Mouse (Mus musculus) granulocyte monocyte progenitor cell, adult 5-6 weeks (primary cell): ENCODE measurements around the gene Gm15517. TPM values are rescaled to one million over a fixed set of nuclear protein-coding genes. Genes with fewer than 3 reads are reported as not detected.
"Not testable (repeated sequence)": the region's sequence is repeated elsewhere in the genome, so short reads cannot be mapped to it uniquely, and the experiment has no call there.

Experiments
- ATAC-seq: replicated peaks from 2 replicates; pipeline ENCODE4 v1.8.0; 2016; ENCODE audit warnings: mild to moderate bottlenecking, moderate TSS enrichment, inconsistent platforms; ENCODE audit not compliant: poor library complexity, severe bottlenecking
- total RNA-seq, 2 experiments: library from RNA; stranded (forward) in 1 of 2; stranded (reverse) in 1 of 2; fragments of 200-712, 200-1000 nt in 1 of 2; fragments of >200 nt in 1 of 2; fragmentation: Nextera tagmentation in 1 of 2; gene quantifications; 2 replicates each; pipeline ENCODE4 v1.2.3; 2014 to 2017

Gm15517 gene
- total RNA-seq, 2 experiments from 2014 or later: not detected

- no peak for ATAC-seq
These were observed 6.9 kb downstream of the Gm15517 start for GRCm38 (mm10) chr7:44268117-44268516.

- peak; percentile 44 for ATAC-seq
These were observed 8.2 kb downstream of the Gm15517 start for GRCm38 (mm10) chr7:44269397-44269796.

GRCm38 (mm10) chr7:44271309-44271708 lies 10.1 kb downstream of the Gm15517 start:
- no peak for ATAC-seq

- ATAC-seq: peak; percentile 60
These were observed 11.3 kb downstream of the Gm15517 start for GRCm38 (mm10) chr7:44272546-44272945.

GRCm38 (mm10) chr7:44273446-44273845 lies 12.2 kb downstream of the Gm15517 start:
- ATAC-seq: no peak

GRCm38 (mm10) chr7:44274096-44274495 lies 12.8 kb downstream of the Gm15517 start:
- ATAC-seq: no peak

- no peak for ATAC-seq
These were observed 14.3 kb downstream of the Gm15517 start for GRCm38 (mm10) chr7:44275546-44275945.

GRCm38 (mm10) chr7:44276461-44277249 lies 15.4 kb downstream of the Gm15517 start:
- ATAC-seq: no peak

- ATAC-seq: peak; percentile 36; the same call in 1 of the 2 replicates
These were observed 16.0 kb downstream of the Gm15517 start for GRCm38 (mm10) chr7:44277250-44277622.

GRCm38 (mm10) chr7:44280959-44281358 lies 19.7 kb downstream of the Gm15517 start:
- ATAC-seq: peak; percentile 90

GRCm38 (mm10) chr7:44281586-44281985 lies 20.3 kb downstream of the Gm15517 start:
- ATAC-seq: no peak

GRCm38 (mm10) chr7:44287760-44288159 lies 26.5 kb downstream of the Gm15517 start:
- ATAC-seq: no peak

- no peak for ATAC-seq
These were observed 29.7 kb downstream of the Gm15517 start for GRCm38 (mm10) chr7:44290986-44291385.

- no peak for ATAC-seq
These were observed 30.2 kb downstream of the Gm15517 start for GRCm38 (mm10) chr7:44291418-44291817.

GRCm38 (mm10) chr7:44297501-44297900 lies 36.3 kb downstream of the Gm15517 start:
- not testable (repeated sequence) for ATAC-seq

GRCm38 (mm10) chr7:44303346-44304340 lies 42.4 kb downstream of the Gm15517 start:
- ATAC-seq: no peak

- peak; percentile 9; the same call in 1 of the 2 replicates for ATAC-seq
These were observed 43.2 kb downstream of the Gm15517 start for GRCm38 (mm10) chr7:44304463-44304774.

- ATAC-seq: peak; percentile 83
These were observed 43.8 kb downstream of the Gm15517 start for GRCm38 (mm10) chr7:44304775-44305641.

- no peak for ATAC-seq
These were observed 44.4 kb downstream of the Gm15517 start for GRCm38 (mm10) chr7:44305686-44306085.
